Mouse (Mus musculus): ENCODE data around the gene Stub1.

- TF ChIP-seq CTCF (IDR thresholded peaks at IDR 0.05; ENCODE audit: low read depth, low read length) (no peak), POLR2A (IDR thresholded peaks at IDR 0.05; ENCODE audit: extremely low read depth, insufficient read depth, low read length) (no peak)
Measured at GRCm38 (mm10) chr17:25785281-25785745, 47.9 kb downstream of the Stub1 start, which contains the start of gene Haghl.
